Mouse (Mus musculus) kidney, adult 8-10 months (tissue): ENCODE results near the gene Mymx.
"Not testable (repeated sequence)": the region's sequence is repeated elsewhere in the genome, so short reads cannot be mapped to it uniquely, and the experiment has no call there.

Source experiments
- DNase-seq, 2 experiments: peaks; one replicate each; pipeline ENCODE4 v3.0.0; 2022

Mymx gene

GRCm38 (mm10) chr17:45601877-45602304, at the start of gene Mymx:
Gene Mymx (minus strand): TSS chr17:45602102.
- peak; percentile 66 to 68 for DNase-seq

GRCm38 (mm10) chr17:45644185-45644584, 42.3 kb upstream of the Mymx start:
- DNase-seq, result no peak

- peak; percentile 27 to 53 for DNase-seq
Observed at GRCm38 (mm10) chr17:45642701-45643100, 40.8 kb upstream of the Mymx start.

GRCm38 (mm10) chr17:45641981-45642380, 40.1 kb upstream of the Mymx start:
- no peak for DNase-seq

- no peak for DNase-seq
Observed at GRCm38 (mm10) chr17:45638596-45639295, 36.8 kb upstream of the Mymx start.

GRCm38 (mm10) chr17:45634033-45634432, 32.1 kb upstream of the Mymx start:
- DNase-seq, result no peak

GRCm38 (mm10) chr17:45631940-45632339, 30.0 kb upstream of the Mymx start:
- DNase-seq, result no peak

GRCm38 (mm10) chr17:45630992-45631391, 29.1 kb upstream of the Mymx start:
- no peak for DNase-seq

GRCm38 (mm10) chr17:45629861-45630694, 28.2 kb upstream of the Mymx start:
- DNase-seq, result peak; percentile 42 to 61

- peak in 1 of 2 experiments; percentile 24 for DNase-seq
Observed at GRCm38 (mm10) chr17:45628885-45629855, 27.3 kb upstream of the Mymx start.

GRCm38 (mm10) chr17:45628160-45628559, 26.3 kb upstream of the Mymx start:
- no peak for DNase-seq

- peak; percentile 59 to 70 for DNase-seq
Observed at GRCm38 (mm10) chr17:45626577-45627134, 24.8 kb upstream of the Mymx start.

- not testable (repeated sequence) for DNase-seq
Observed at GRCm38 (mm10) chr17:45623425-45623824, 21.5 kb upstream of the Mymx start.

- DNase-seq, result no peak
Observed at GRCm38 (mm10) chr17:45619386-45620256, 17.7 kb upstream of the Mymx start.

GRCm38 (mm10) chr17:45618941-45619385, 17.1 kb upstream of the Mymx start:
- DNase-seq, result peak; percentile 48 to 56

GRCm38 (mm10) chr17:45617655-45618054, 15.8 kb upstream of the Mymx start:
- no peak for DNase-seq

GRCm38 (mm10) chr17:45616679-45617078, 14.8 kb upstream of the Mymx start:
- DNase-seq, result no peak

- no peak for DNase-seq
Observed at GRCm38 (mm10) chr17:45616046-45616650, 14.2 kb upstream of the Mymx start.

GRCm38 (mm10) chr17:45612921-45613320, 11.0 kb upstream of the Mymx start:
- DNase-seq, result no peak

GRCm38 (mm10) chr17:45612008-45612407, 10.1 kb upstream of the Mymx start:
- no peak for DNase-seq
